Mouse (Mus musculus) lung, postnatal 4 days (tissue): Measurements from ENCODE around the gene Sec22b.

Source experiments
- DNase-seq, 2 experiments: peaks; one replicate each; pipeline ENCODE4 v3.0.0; 2021

Gene Sec22b

DNA sequence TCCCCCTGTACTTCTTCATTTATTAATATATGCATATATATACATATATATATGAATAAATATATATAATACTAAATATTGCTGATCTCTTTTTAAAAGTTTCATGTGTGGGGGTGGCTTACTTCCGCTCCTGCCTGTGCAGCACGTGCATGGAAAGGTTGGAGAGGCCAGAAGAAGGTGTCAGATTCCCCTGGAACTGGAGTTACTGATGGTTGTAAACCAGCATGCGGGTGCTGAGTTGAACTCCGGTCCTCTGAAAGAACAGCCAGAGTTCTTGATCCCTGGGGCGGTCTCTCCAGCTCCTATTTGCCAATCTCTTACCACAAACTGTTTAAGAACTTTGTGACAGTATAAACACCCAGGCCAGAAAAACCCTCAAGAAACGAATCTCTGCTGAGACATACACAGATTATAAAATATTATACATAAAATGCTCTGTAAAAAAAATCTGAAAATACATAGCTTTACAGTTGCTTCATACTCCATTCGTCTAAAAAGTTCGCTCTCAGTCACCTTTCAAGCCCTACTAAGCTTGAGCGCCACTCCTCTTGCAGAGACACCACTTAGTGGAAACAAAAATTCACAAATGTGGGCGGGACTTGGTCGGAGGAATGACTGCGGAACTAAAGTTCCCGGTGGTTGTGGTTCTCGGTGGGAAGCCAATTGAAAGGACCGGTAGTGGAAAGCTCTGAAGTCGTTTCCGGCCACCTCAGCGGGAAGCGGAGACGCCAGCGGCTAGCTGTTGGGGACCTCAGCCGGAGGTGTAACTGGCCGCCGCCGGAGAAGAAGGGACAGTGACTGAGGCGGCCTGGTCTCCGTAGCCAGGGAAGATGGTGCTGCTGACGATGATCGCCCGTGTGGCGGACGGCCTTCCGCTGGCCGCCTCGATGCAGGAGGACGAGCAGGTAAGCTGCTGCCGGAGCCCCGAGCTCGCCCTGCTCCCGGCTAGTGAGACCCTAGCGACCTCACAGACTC is at the start of gene Sec22b:
TSS of gene Sec22b (plus strand) at position 675 of the 975 bp plus-strand sequence.
- peak; percentile 91 to 92 for DNase-seq

- no peak for DNase-seq
Observed at GRCm38 (mm10) chr3:97851803-97852202, 49.2 kb upstream of the Sec22b start.

DNA sequence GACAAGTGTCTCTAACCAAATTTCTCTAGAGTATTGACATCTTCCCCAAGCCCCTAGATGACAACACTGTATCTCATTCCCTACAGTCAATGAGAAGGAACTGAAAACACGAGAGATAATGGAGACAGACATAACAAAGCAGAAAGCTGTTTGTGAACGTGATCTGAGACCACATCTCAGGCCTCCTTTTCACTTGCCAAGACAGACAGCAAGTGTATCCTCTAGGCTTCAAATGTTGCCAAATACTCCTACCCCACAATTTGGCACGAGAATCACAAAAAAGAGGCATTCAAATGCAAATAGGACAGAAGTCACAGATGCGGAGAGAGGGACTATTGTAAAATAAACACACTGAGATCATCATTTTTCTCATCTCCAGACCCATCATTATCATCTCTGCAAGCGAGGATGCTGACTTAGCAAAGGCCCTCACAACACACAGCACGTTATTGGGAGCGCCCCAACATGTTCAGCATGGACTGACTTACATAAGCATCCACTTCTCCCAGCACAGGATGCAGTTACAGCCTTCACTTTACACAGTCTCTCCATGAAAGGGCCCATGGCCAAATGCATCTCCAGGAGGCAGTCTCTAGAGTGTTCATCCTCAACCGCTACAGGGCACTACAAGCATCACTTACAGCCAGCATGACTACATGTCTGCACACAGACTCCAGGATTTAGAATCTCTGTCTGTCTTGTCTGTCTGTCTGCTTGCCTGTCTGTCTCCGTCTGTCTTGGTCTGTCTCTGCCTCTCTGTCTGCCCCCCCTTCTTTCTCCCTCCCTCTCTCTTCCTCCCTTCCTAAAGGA is 46.2 kb upstream of the Sec22b start:
- DNase-seq: no peak

- DNase-seq: no peak
Observed at GRCm38 (mm10) chr3:97859400-97859799, 41.6 kb upstream of the Sec22b start.

GRCm38 (mm10) chr3:97860820-97861451 is 40.1 kb upstream of the Sec22b start:
- no peak for DNase-seq

GRCm38 (mm10) chr3:97866696-97867095 is 34.3 kb upstream of the Sec22b start:
- no peak for DNase-seq

- DNase-seq: no peak
Observed at GRCm38 (mm10) chr3:97867221-97868023, 33.6 kb upstream of the Sec22b start.

- peak; percentile 56 to 72 for DNase-seq
Observed at GRCm38 (mm10) chr3:97868024-97868689, 32.8 kb upstream of the Sec22b start.

DNA sequence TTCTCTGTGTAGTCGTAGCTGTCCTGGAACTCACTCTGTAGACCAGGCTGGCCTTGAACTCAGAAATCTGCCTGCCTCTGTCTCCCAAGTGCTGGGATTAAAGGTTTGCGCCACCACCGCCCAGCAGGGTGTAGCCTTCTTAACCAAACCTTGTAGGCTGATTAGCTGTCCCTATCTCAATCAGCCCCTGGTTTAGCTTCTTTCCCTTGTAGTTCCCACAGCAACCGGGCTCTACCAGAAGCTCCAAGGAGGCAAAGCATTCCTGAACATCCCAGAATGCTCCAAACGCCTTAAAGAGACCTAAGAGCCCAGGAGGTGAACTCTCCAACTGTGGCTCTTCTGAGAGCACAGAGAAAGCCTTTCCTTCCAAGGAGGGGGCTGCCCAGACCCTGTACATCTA is 32.3 kb upstream of the Sec22b start:
- DNase-seq: no peak

- DNase-seq: no peak
Observed at GRCm38 (mm10) chr3:97869730-97870129, 31.3 kb upstream of the Sec22b start.

DNA sequence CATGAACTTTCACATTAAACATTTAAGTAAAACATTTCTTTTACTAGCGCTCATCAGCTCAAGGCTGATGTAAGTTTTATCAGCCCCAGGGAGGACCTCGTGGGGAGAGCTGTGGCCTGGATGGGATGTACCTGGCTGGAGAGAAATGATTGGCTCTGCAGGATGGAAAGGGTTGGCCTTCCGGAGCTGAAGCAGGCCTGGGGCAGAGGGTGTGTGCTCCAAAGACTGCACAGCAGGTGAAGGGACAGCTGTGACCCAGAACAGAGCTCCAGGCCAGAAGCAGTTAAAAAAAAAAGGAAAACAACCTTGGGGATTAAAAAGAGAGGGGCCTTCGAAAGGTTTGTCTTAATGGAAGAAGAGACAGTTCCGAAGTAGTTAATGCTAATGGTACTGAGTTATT is 26.2 kb upstream of the Sec22b start:
- no peak for DNase-seq

DNA sequence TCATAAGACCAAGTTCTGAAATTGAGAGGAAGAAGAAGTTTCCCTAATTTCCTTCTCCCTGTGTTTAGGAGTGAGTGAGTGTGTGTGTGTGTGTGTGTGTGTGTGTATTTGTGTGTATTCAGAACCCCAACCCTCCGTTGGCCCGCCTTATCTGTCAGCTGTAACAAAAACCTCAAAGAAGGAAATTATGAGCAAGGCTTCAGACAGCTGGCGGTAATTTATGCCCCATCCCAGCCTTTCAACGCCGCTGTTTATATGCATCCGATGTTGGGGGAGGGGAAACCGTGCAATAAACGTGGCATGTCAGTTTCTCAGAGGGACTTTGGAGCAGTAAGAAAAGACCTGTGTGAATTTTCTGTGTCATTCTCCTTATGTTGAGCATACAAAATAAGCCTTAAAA is 24.7 kb upstream of the Sec22b start:
- no peak for DNase-seq

DNA sequence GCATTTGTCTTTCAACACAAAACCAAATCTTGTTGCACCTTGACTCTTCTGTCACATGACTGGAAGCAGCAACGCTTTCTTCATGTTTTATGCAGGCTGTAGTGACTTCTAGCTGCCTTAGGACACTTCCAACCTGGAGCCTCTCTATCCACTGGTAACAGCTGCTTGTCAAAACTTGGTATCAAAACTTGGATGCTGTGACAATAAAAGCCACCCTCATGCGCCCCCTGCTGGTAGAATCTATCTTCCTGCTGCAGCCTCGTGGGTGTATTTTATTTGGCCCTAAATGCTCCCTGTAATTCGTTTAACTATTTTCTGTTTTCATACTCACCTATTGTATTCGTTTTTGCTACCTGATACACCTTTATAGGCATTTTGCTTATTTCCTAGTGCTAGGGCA is 21.8 kb upstream of the Sec22b start:
- peak; percentile 60 to 83 for DNase-seq

GRCm38 (mm10) chr3:97881576-97881975 is 19.4 kb upstream of the Sec22b start:
- no peak for DNase-seq

- no peak for DNase-seq
Observed at GRCm38 (mm10) chr3:97887785-97888167, 13.2 kb upstream of the Sec22b start.

DNA sequence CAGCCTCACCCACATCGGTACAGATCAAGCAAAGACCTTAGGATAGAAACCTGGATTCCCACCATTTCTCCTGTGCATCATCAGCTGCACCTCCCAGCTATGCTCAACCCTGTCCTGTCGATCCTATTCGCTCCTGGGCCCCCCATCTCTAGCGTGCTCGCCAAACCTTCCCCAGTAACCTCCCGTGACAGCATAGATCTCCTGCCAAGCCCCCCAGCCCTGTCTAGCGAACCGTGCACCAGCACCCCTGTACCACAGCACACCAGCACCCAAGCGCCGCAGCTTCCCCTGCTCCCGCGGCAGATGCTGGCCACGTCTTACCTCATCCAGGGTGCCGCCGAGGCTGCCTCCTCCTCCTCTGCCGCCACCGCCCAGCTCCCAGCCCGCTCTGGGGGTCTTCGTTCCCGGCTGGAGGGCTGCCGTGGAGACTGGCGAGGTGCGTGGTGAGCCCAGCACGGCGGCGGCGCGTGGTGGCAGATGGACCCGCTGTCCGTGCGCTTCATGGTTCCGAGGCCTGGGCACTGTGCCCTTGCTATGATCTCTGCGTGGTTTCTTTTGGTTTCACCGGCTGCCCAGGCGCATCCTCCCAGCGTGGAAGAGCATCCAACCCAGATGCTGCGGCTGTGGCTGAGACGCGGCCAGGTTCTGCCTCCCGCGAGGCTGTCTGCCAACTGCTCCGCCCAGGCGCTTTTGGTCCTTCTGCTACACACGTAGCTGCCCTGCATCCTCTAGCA is 12.7 kb upstream of the Sec22b start, which contains the start of gene Pde4dip:
TSS of gene Pde4dip (minus strand) at position 540 of the 734 bp plus-strand sequence.
- DNase-seq: peak in 1 of 2 experiments; percentile 20

DNA sequence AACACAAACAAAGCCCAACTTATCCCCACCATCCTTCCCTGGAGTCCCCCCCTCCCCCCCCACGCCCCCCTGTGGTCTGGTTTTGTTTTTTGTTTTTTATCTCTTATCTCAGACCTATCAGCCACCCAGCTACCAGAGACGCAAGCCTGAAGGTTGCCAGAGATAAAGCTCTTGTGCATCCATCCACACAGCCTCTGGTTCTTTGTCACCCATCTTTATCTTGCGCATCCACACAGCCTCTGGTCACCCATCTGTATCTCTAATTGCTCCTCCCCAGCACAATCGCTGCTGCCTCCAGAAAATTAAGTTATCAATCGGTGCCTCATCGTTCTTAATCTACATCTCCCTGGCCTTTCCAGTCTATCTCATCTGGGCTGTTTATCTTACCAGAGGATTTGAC is 10.8 kb upstream of the Sec22b start:
- no peak for DNase-seq

- peak; percentile 24 to 47 for DNase-seq
Observed at GRCm38 (mm10) chr3:97894695-97895094, 6.3 kb upstream of the Sec22b start.

- no peak for DNase-seq
Observed at GRCm38 (mm10) chr3:97898381-97898780, 2.6 kb upstream of the Sec22b start.

DNA sequence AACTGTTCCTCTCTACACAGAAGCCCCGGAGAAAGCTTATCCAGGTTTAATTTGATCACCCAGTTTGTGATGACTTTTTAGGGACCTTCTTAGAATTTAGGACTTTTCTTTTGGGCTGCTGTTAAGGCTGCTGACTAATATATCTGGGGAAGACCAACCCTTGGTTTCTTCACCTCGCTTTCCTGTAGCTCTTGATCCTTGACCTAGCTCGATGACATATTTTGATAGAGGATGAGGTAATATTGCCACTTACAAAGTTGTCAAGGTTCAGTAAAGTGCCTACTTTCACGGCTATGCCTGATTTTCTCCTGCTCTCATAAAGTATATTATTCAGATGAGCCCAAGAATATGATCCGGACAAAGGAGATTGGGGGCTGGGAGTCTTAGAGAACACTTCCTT is 596 bp downstream of the Sec22b start:
- no peak for DNase-seq

DNA sequence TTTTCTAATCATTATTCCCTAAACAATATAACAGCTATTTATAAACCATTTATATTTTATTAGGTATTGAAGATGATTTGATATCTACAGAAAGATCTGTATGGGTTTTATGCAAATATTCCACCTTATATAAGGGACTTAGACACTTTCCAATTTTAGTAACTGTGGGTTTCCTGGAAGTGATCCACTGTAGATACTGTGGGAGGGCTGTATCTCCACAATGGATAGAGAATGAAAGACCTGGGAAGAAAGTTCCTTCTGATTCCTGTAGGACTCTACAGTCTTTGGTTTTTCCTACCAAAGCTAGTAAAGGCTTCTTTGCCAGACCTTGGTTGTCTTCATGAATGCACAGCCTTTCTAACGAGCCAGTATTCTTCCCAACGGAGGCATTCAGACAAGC is 8.7 kb downstream of the Sec22b start:
- DNase-seq: no peak
